Mouse (Mus musculus) retina, adult 2 months (tissue): ENCODE results near the gene Doc2g.

ENCODE experiments used
- DNase-seq: peaks from one replicate; pipeline ENCODE4 v3.0.0-alpha.2; 2012; ENCODE audit warnings: low read depth, low spot score

The Doc2g gene

GRCm38 (mm10) chr19:4052516-4053030 lies 49.5 kb downstream of the Doc2g start:
- DNase-seq = no peak

GRCm38 (mm10) chr19:4054613-4055012 lies 51.5 kb downstream of the Doc2g start:
- no peak for DNase-seq

- DNase-seq = no peak
Observed at GRCm38 (mm10) chr19:4055216-4055946, 52.3 kb downstream of the Doc2g start.

GRCm38 (mm10) chr19:4055947-4056693 lies 53.0 kb downstream of the Doc2g start:
- DNase-seq = no peak
